Mouse (Mus musculus) spleen, adult 2 months (tissue): ENCODE data around the gene Ubb.

Experiments used
- CTCF ChIP-seq: fragments of 200-500 bp; IDR thresholded peaks from 2 replicates; pipeline ENCODE4 v1.5.1; 2011; ENCODE audit warnings: mild to moderate bottlenecking, inconsistent platforms; ENCODE audit not compliant: insufficient read depth, insufficient read length, insufficient replicate concordance; ENCODE audit errors: extremely low read depth
- POLR2A ChIP-seq: fragments of 200-500 bp; IDR thresholded peaks from 2 replicates; pipeline ENCODE4 v1.6.1; 2011; ENCODE audit warnings: low read depth, low read length, inconsistent platforms

DNA sequence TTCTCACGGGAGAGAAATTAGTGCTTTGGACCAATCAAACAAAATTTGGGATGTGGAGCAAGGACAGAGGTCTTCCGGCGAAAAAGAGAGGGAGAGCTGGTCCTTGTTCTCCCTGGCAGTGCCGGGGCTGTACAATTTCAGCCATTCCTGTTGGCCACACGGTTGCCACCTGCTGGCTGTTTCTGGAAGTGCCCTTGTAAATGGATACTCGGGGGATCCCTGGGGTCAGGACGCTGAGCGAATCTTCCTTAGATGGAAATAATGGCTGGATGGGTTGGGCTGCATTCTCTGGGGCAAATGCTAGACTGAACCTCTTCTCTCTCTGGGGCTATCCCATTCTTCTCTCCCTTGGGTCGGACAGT, 24.3 kb downstream of the Ubb start:
- TF ChIP-seq POLR2A (no peak; the same call in 1 of the 2 replicates), CTCF (peak; percentile 86; the same call in 1 of the 2 replicates)
